8 mouse cellular contexts compared by ENCODE assay signal in the genomic region with DNA sequence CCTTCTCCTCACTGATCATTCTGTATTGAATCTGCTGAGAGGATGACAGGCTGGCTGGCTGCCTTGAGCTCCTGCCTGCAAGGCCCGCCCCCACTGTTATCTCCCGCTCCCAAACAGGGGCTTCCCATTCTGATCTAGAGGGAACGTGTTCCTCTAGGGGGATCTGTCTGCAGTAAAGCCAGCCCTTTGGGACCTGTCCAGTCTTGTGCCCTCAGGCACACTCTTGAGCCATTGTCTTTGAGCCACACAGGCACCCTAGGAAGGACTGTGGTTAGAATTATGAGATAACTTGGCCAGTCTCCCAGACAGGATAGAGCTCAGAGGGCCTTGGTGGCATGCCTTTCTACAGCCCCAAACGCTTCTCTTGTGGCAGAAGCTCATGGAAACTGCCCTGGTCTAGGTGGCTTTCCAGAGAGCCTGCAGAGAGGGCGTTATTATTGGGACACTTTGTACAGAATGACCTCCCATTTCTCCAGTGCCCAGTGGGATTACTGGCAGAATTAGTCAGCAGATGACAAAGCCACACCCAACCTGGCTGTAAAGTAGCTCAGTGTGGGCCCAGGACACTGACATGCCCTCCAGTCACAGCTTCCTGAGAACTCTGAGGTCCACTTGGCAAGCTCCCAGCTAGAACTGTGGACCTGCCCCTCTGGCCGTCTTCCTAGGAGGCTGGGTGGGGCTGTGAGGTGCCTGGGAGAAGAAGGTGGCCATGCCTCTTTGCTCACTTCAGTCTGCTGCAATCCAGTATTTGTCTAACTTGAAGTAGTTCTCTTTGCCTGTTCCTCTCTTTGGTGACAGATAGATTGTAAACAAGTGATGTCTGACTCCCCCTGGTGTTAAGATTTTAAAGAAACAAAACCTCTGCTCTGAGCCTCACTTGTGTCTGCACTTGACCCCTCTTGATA. TPM values are rescaled to one million over a fixed set of nuclear protein-coding genes. Genes with fewer than 3 reads are reported as not detected.
DNase-seq lines count a peak whose midpoint lies in the region; ATAC-seq lines count a peak whose summit lies in the region.

No protein-coding gene starts in this region.

- H3K4me3 ChIP-seq in hindbrain, embryonic 15.5 days = no peak overlapping the region
- no peak overlapping the region for H3K4me3 ChIP-seq in liver, embryonic 12.5 days

- H3K4me1 ChIP-seq in hindbrain, embryonic 15.5 days (replicated peaks) = peaks cover 22% of the 10 kb centered on the region
- peaks cover 54% of the 10 kb centered on the region for H3K4me1 ChIP-seq in liver, embryonic 12.5 days

- H3K9ac ChIP-seq in hindbrain, embryonic 15.5 days = no peak overlapping the region
- H3K9ac ChIP-seq in liver, embryonic 12.5 days = 0 out of 2 replicates have a peak overlapping the region, but pooled peaks have one; percentile 28

- H3K27ac ChIP-seq in hindbrain, embryonic 15.5 days (replicated peaks) = no peak overlapping the region; the same call in 1 of the 2 replicates
- H3K27ac ChIP-seq in liver, embryonic 12.5 days = peak overlapping the region; percentile 77

- H3K4me2 ChIP-seq in hindbrain, embryonic 15.5 days = no peak overlapping the region
- H3K4me2 ChIP-seq in liver, embryonic 12.5 days = peak overlapping the region; percentile 38

- peak; percentile 60 to 78 for DNase-seq in urinary bladder, adult 18-20 months (ENCODE audit: low spot score in 2 of 2)
- DNase-seq in urinary bladder, postnatal 10 days (ENCODE audit: low spot score) = no peak
- DNase-seq in brain, adult 2 months (ENCODE audit: low read depth, low spot score) = peak; percentile 73
- peak; percentile 12 for DNase-seq in forelimb bud, embryonic 11.5 days (ENCODE audit: low read depth, low spot score)
- DNase-seq in frontal cortex, postnatal 25 days (ENCODE audit: low spot score in 2 of 2) = no peak

- H3K36me3 ChIP-seq in hindbrain, embryonic 15.5 days = peaks cover 31% of the 10 kb centered on the region
- H3K36me3 ChIP-seq in liver, embryonic 12.5 days = peaks cover 8% of the 10 kb centered on the region

- ATAC-seq in hindbrain, embryonic 15.5 days (ENCODE audit: low FRiP score, low read depth) = peak; percentile 23; the same call in 1 of the 2 replicates
- ATAC-seq in liver, embryonic 12.5 days = peak; percentile 57
- ATAC-seq in neutrophil, adult 5-6 weeks (ENCODE audit: extremely low read depth, insufficient number of reproducible peaks, low FRiP score, poor library complexity, severe bottlenecking) = peak; percentile 37; the same call in 1 of the 2 replicates

- 55% methylated on average over 6 of the region's 6 CpGs for WGBS in hindbrain, embryonic 15.5 days
- WGBS in liver, embryonic 12.5 days (ENCODE audit: insufficient replicate concordance) = 18% methylated on average over 6 of the region's 6 CpGs

- no peaks in the 10 kb centered on the region for H3K27me3 ChIP-seq in hindbrain, embryonic 15.5 days
- no peaks in the 10 kb centered on the region for H3K27me3 ChIP-seq in liver, embryonic 12.5 days (replicated peaks)

- no peaks in the 10 kb centered on the region for H3K9me3 ChIP-seq in hindbrain, embryonic 15.5 days
- no peaks in the 10 kb centered on the region for H3K9me3 ChIP-seq in liver, embryonic 12.5 days (replicated peaks)

RNA-seq across cellular contexts. Expression of gene Cpsf3, which starts 57.9 kb away (rescaled TPM):
- 86.7 and 87.1 TPM in 2 replicates for polyA plus RNA-seq in hindbrain, embryonic 15.5 days (2015; fragmentation: Nextera tagmentation; extraction: Ambion mirVana)
- 68.3 and 72.6 TPM in 2 replicates for polyA plus RNA-seq in liver, embryonic 12.5 days (2016; fragmentation: Nextera tagmentation; extraction: Ambion mirVana)
- total RNA-seq in neutrophil, adult 5-6 weeks (2017) = 112 and 118 TPM in 2 replicates

RNA-seq across cellular contexts. Expression of gene Itgb1bp1, which starts 58.8 kb away (rescaled TPM):
- polyA plus RNA-seq in hindbrain, embryonic 15.5 days (2015; fragmentation: Nextera tagmentation; extraction: Ambion mirVana) = 35.6 and 39.3 TPM in 2 replicates
- polyA plus RNA-seq in liver, embryonic 12.5 days (2016; fragmentation: Nextera tagmentation; extraction: Ambion mirVana) = 27.9 and 30.3 TPM in 2 replicates
- total RNA-seq in neutrophil, adult 5-6 weeks (2017) = 41.5 and 53.4 TPM in 2 replicates

Comparison
In these comparisons a context has a peak if more than half of its experiments do, and no peak if none do; other contexts are left out.
1. DNase-seq: peak in urinary bladder, adult 18-20 months (2 of 2), brain, adult 2 months (single experiment) and forelimb bud, embryonic 11.5 days (single experiment); none in urinary bladder, postnatal 10 days (single experiment) and frontal cortex, postnatal 25 days (0 of 2).
2. Peak in every context shown above with its lines, with median percentiles within 50 percentile points of each other: ATAC-seq.